Mouse (Mus musculus) forebrain, postnatal 0 days (tissue): ENCODE measurements around the gene Sccpdh. TPM values are rescaled to one million over a fixed set of nuclear protein-coding genes. Genes with fewer than 3 reads are reported as not detected.
A peak's percentile ranks its signal among the peaks of the same experiment; 100 is the strongest.

Source experiments
- ATAC-seq: fragments of 200-750 bp; cut with Nextera tagmentation; 2 replicates; pipeline ENCODE4 v1.8.0; 2017; ENCODE audit warnings: mild to moderate bottlenecking, moderate library complexity
- DNase-seq: peaks from one replicate; pipeline ENCODE4 v3.0.0-alpha.2; 2015
- H3K27ac ChIP-seq: fragments of 300-500 bp; sonication (generic); 2 replicates; pipeline ENCODE4 v1.5.1; 2014; ENCODE audit warnings: low read depth, mild to moderate bottlenecking, antibody characterized with exemption, low read length, moderate library complexity, mixed read lengths
- H3K27me3 ChIP-seq: fragments of 300-500 bp; sonication (generic); 2 replicates; pipeline ENCODE4 v1.6.1; 2014; ENCODE audit warnings: mild to moderate bottlenecking, low read length, mixed read lengths; ENCODE audit not compliant: insufficient read depth
- H3K36me3 ChIP-seq: fragments of 300-500 bp; sonication (generic); 2 replicates; pipeline ENCODE4 v1.6.1; 2014; ENCODE audit warnings: mild to moderate bottlenecking, moderate library complexity; ENCODE audit not compliant: insufficient read depth
- H3K4me1 ChIP-seq: fragments of 300-500 bp; sonication (generic); 2 replicates; pipeline ENCODE4 v1.6.1; 2014; ENCODE audit warnings: antibody characterized with exemption; ENCODE audit not compliant: insufficient read depth
- H3K4me2 ChIP-seq: fragments of 300-500 bp; sonication (generic); 2 replicates; pipeline ENCODE4 v1.6.1; 2014; ENCODE audit warnings: low read depth, mild to moderate bottlenecking, moderate library complexity
- H3K4me3 ChIP-seq: fragments of 300-500 bp; sonication (generic); 2 replicates; pipeline ENCODE4 v1.5.1; 2014; ENCODE audit warnings: low read depth, low read length, mixed read lengths
- H3K9ac ChIP-seq: fragments of 300-500 bp; sonication (generic); 2 replicates; pipeline ENCODE4 v1.6.1; 2014; ENCODE audit warnings: mild to moderate bottlenecking
- H3K9me3 ChIP-seq: fragments of 300-500 bp; sonication (generic); 2 replicates; pipeline ENCODE4 v1.6.1; 2016; ENCODE audit warnings: low read length
- CTCF ChIP-seq: sonication (generic); IDR thresholded peaks from 2 replicates; pipeline ENCODE4 v1.5.1; 2016; ENCODE audit warnings: antibody characterized with exemption, control low read depth, low read depth
- WGBS: fragments of 180-500 bp; shearing (Covaris S2); extraction: QIAGEN DNeasy Blood & Tissue Kit; methylation state at CpG from one replicate; pipeline ENCODE4 v1.1.7; 2014; 5-methylcytosine and 5-hydroxymethylcytosine counted together
- polyA plus RNA-seq: library from polyadenylated mRNA; unstranded; fragments of >200 nt; fragmentation: Nextera tagmentation; extraction: Ambion mirVana; gene quantifications from 2 replicates; pipeline ENCODE4 v1.2.1, GENCODE M21; 2015
- total RNA-seq: library from RNA; depleted of rRNA; stranded (reverse); fragments of >200 nt; gene quantifications from 2 replicates; pipeline ENCODE4 v1.2.3, GENCODE M21; 2014

Sccpdh gene
- total and polyA plus RNA-seq, 2 experiments from 2014 or later = 108 to 164 TPM

DNA sequence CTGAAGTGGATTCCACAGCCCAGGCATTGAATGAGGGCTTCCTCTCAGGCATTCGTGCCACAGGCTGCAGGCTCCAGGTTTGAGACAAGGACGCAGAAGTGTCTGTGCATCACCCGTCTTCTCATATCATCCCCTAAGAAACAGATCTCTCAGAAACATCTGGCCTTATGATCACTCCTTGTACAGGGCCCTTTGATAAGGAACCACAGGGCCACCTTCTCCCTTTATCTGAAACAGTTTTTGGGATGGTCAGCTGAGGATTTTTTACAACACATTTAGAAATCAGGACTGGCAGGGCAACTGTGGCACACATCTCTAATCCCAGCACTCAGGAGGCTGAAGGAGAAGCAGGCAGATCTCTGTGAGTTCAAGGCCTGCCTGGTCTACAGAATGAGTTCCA is 18.7 kb upstream of the Sccpdh start:
- Histone ChIP-seq H3K36me3 (no peaks in the 10 kb centered on the region), H3K4me1 (no peaks in the 10 kb centered on the region), H3K9ac (no peak overlapping the region), H3K4me3 (no peak overlapping the region), H3K27me3 (no peaks in the 10 kb centered on the region), H3K4me2 (no peak overlapping the region), H3K27ac (no peak overlapping the region), H3K9me3 (no peaks in the 10 kb centered on the region)
- 68% methylated on average over 3 of the region's 3 CpGs for WGBS
- DNase-seq (no peak), ATAC-seq (no peak)
- no peak for TF ChIP-seq CTCF

- ATAC-seq (no peak), DNase-seq (no peak)
- H3K9ac ChIP-seq = no peak overlapping the region
- H3K36me3 ChIP-seq = no peaks in the 10 kb centered on the region
- TF ChIP-seq CTCF = no peak
- no peaks in the 10 kb centered on the region for H3K9me3 ChIP-seq
- H3K4me2 ChIP-seq = no peak overlapping the region
- H3K27ac ChIP-seq = no peak overlapping the region
- H3K4me1 ChIP-seq = no peaks in the 10 kb centered on the region
- 82% methylated on average over 4 of the region's 4 CpGs for WGBS
- H3K4me3 ChIP-seq = no peak overlapping the region
- H3K27me3 ChIP-seq = no peaks in the 10 kb centered on the region
Measured at GRCm38 (mm10) chr1:179650284-179650683, 17.7 kb upstream of the Sccpdh start.

GRCm38 (mm10) chr1:179651224-179651623 is 16.8 kb upstream of the Sccpdh start:
- Histone ChIP-seq H3K9me3 (no peaks in the 10 kb centered on the region), H3K27ac (no peak overlapping the region), H3K4me1 (no peaks in the 10 kb centered on the region), H3K27me3 (no peaks in the 10 kb centered on the region), H3K4me3 (no peak overlapping the region), H3K36me3 (no peaks in the 10 kb centered on the region), H3K4me2 (no peak overlapping the region), H3K9ac (no peak overlapping the region)
- TF ChIP-seq CTCF = no peak
- 65% methylated on average over 5 of the region's 5 CpGs for WGBS
- DNase-seq (no peak), ATAC-seq (no peak)

GRCm38 (mm10) chr1:179663065-179663464 is 4.9 kb upstream of the Sccpdh start:
- H3K27me3 ChIP-seq = no peaks in the 10 kb centered on the region
- WGBS = 75% methylated on average over 5 of the region's 5 CpGs
- no peak overlapping the region for H3K4me2 ChIP-seq
- H3K9ac ChIP-seq = no peak overlapping the region
- ATAC-seq = no peak
- H3K36me3 ChIP-seq = no peaks in the 10 kb centered on the region
- TF ChIP-seq CTCF = no peak
- no peaks in the 10 kb centered on the region for H3K4me1 ChIP-seq
- H3K9me3 ChIP-seq = no peaks in the 10 kb centered on the region
- no peak overlapping the region for H3K4me3 ChIP-seq
- no peak overlapping the region for H3K27ac ChIP-seq
- DNase-seq = no peak

DNA sequence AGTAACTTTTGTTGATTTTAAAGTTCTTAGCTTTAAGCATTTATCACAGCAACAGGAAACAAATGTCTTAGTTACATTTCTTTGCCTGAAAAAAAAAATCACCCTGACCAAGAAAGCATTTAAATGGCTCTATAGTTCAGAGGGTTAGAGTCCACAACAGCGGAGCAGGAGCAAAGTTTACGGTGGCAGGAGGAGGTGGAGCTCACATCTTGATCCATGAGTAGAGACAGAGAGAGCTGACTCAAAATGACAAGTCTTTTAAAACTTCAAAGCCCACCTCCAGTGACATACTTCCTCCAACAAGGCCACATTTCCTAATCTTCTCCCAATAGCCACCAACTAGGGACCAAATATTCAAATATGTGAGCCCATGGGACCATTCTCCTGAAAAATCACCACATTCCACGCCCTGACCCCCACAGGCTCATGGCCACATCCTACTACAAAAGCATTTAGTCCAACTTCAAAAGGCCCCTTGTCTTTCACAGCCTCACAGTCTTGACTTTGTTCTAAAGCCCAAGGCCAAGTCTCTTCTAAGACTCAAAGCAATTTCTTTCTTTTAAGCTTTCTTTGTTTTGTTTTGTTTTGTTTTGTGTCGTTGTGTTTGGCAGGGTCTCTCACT is 3.6 kb upstream of the Sccpdh start:
- H3K27me3 ChIP-seq = no peaks in the 10 kb centered on the region
- H3K4me3 ChIP-seq = no peak overlapping the region
- H3K27ac ChIP-seq = no peak overlapping the region
- DNase-seq = no peak
- peaks cover 4% of the 10 kb centered on the region; the same call in 1 of the 2 replicates for H3K4me1 ChIP-seq
- ATAC-seq = no peak
- no peak for TF ChIP-seq CTCF
- no peak overlapping the region for H3K4me2 ChIP-seq
- WGBS = 46% methylated on average over 4 of the region's 4 CpGs
- no peaks in the 10 kb centered on the region for H3K9me3 ChIP-seq
- no peaks in the 10 kb centered on the region for H3K36me3 ChIP-seq
- H3K9ac ChIP-seq = no peak overlapping the region

- DNase-seq (no peak), ATAC-seq (no peak)
- H3K9ac ChIP-seq = no peak overlapping the region
- H3K4me3 ChIP-seq = peak overlapping the region; percentile 87
- no peak for TF ChIP-seq CTCF
- H3K4me2 ChIP-seq = peak overlapping the region; percentile 81
- 56% methylated on average over 2 of the region's 2 CpGs for WGBS
- H3K27ac ChIP-seq = no peak overlapping the region
- 0 out of 2 replicates have a peak, but pooled peaks cover 3% of the 10 kb centered on the region for H3K36me3 ChIP-seq
- no peaks in the 10 kb centered on the region for H3K27me3 ChIP-seq
- peaks cover 4% of the 10 kb centered on the region; the same call in 1 of the 2 replicates for H3K4me1 ChIP-seq
- H3K9me3 ChIP-seq = no peaks in the 10 kb centered on the region
Measured at GRCm38 (mm10) chr1:179666971-179667370, 1.0 kb upstream of the Sccpdh start.

DNA sequence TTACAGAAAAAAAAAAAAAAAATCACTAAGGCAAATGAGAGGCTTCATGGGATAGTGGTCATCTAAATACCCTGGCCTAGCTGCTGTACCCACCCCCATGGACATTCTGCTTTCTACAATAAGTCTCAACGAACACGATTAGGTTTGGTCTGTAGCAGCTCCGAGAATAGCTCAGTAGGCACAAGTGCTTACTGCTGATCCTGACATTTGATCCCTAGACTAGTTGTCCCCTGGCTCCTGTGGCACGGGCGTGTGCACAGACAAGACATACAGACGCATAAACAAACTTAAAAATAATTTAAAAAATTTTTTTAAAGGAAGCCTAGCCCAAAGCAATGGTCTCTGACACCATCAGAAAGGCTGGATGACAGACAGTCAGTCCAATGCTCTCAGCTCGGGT is 560 bp upstream of the Sccpdh start:
- ATAC-seq = no peak

More for the DNA sequence above, 560 bp upstream of the Sccpdh start:
- Histone ChIP-seq H3K27me3 (no peaks in the 10 kb centered on the region), H3K36me3 (0 out of 2 replicates have a peak, but pooled peaks cover 5% of the 10 kb centered on the region), H3K9ac (peak overlapping the region; percentile 90), H3K4me2 (peak overlapping the region; percentile 81), H3K27ac (peak overlapping the region; percentile 78; the same call in 1 of the 2 replicates), H3K9me3 (no peaks in the 10 kb centered on the region), H3K4me1 (peaks cover 4% of the 10 kb centered on the region; the same call in 1 of the 2 replicates), H3K4me3 (peak overlapping the region; percentile 87)
- no peak for TF ChIP-seq CTCF
- peak; percentile 16 for DNase-seq
- 7% methylated on average over 7 of the region's 7 CpGs for WGBS
